In genomic region chr19:43875996-43876395, GRCm38 (mm10) we compare ENCODE assay signal across 11 mouse cellular contexts.
DNase-seq lines count a peak whose midpoint lies in the region; ATAC-seq and TF ChIP-seq lines count a peak whose summit lies in the region.
"Had no signal": no experiment of that assay in that cellular context is flagged by ENCODE, and none has a peak within 500 bp of the region (broad histone marks: within the 10 kb centered on the region; RNA-seq: fewer than 3 reads in every experiment).

No protein-coding gene starts in this region.

- no peak overlapping the region for H3K9ac ChIP-seq in midbrain, embryonic 11.5 days (ENCODE audit: low read length)
- H3K9ac ChIP-seq in midbrain, embryonic 13.5 days (replicated peaks), result no peak overlapping the region

- no peak overlapping the region for H3ac ChIP-seq in myocyte (ENCODE audit: control insufficient read depth, insufficient read length)

- peaks cover 13% of the 10 kb centered on the region for H3K36me3 ChIP-seq in midbrain, embryonic 11.5 days (ENCODE audit: control insufficient read depth, insufficient read depth, low read length)
- H3K36me3 ChIP-seq in midbrain, embryonic 13.5 days, result peaks cover 38% of the 10 kb centered on the region
- peaks cover 3% of the 10 kb centered on the region for H3K36me3 ChIP-seq in myocyte (ENCODE audit: control insufficient read depth, insufficient read depth)

- no peak overlapping the region for H3K27ac ChIP-seq in midbrain, embryonic 11.5 days (ENCODE audit: low read depth, low read length)
- H3K27ac ChIP-seq in midbrain, embryonic 13.5 days, result no peak overlapping the region
- H3K27ac ChIP-seq in gastrocnemius, adult 2 months, result peak overlapping the region; percentile 13; the same call in 1 of the 2 replicates
- H3K27ac ChIP-seq in left cerebral cortex, adult 2 months, result no peak overlapping the region
- H3K27ac ChIP-seq: layer of hippocampus, adult 2 months had no signal

- H3K27me3 ChIP-seq in midbrain, embryonic 11.5 days (ENCODE audit: control insufficient read depth, insufficient read depth, low read length), result no peaks in the 10 kb centered on the region
- no peaks in the 10 kb centered on the region for H3K27me3 ChIP-seq in midbrain, embryonic 13.5 days
- H3K27me3 ChIP-seq in myocyte (ENCODE audit: control insufficient read depth, insufficient read depth, insufficient read length), result no peaks in the 10 kb centered on the region

- no peak for TF ChIP-seq POLR2A in myocyte (IDR thresholded peaks at IDR 0.05; ENCODE audit: insufficient read length, low read depth)

- no peak overlapping the region; the same call in 1 of the 2 replicates for H3K4me2 ChIP-seq in midbrain, embryonic 11.5 days
- no peak overlapping the region for H3K4me2 ChIP-seq in midbrain, embryonic 13.5 days (replicated peaks)
- peak overlapping the region; percentile 18 for H3K4me2 ChIP-seq in myocyte (ENCODE audit: low read depth)

- H3K9me3 ChIP-seq in midbrain, embryonic 11.5 days (ENCODE audit: control insufficient read depth, low read length), result no peaks in the 10 kb centered on the region
- H3K9me3 ChIP-seq in midbrain, embryonic 13.5 days, result no peaks in the 10 kb centered on the region

- TF ChIP-seq CTCF in gastrocnemius, adult 2 months (IDR thresholded peaks at IDR 0.05), result no peak
- TF ChIP-seq CTCF in left cerebral cortex, adult 2 months (IDR thresholded peaks at IDR 0.05), result no peak

- WGBS in midbrain, embryonic 11.5 days, result 4% methylated on average over 2 of the region's 2 CpGs
- 5% methylated on average over 2 of the region's 2 CpGs for WGBS in midbrain, embryonic 13.5 days

- H3K4me3 ChIP-seq in midbrain, embryonic 11.5 days (ENCODE audit: low read depth, low read length), result no peak overlapping the region
- no peak overlapping the region for H3K4me3 ChIP-seq in midbrain, embryonic 13.5 days (replicated peaks)
- H3K4me3 ChIP-seq in gastrocnemius, adult 2 months, result no peak overlapping the region
- H3K4me3 ChIP-seq in myocyte, result no peak overlapping the region
- no peak overlapping the region for H3K4me3 ChIP-seq in left cerebral cortex, adult 2 months
- H3K4me3 ChIP-seq: layer of hippocampus, adult 2 months had no signal

- no peak for DNase-seq in midbrain, embryonic 11.5 days (ENCODE audit: low spot score, missing footprints)
- peak; percentile 51 for DNase-seq in embryo, embryonic 11 days
- peak; percentile 55 for DNase-seq in gastrocnemius, adult 2 months
- no peak for DNase-seq in left cerebral cortex, adult 2 months (ENCODE audit: extremely low spot score in 1 of 2, low spot score in 2 of 2)
- DNase-seq in thymus, postnatal 4 days, result no peak
- DNase-seq: adrenal gland, adult 2 months; cerebellum, postnatal 36 days had no signal

- peaks cover 23% of the 10 kb centered on the region for H3K4me1 ChIP-seq in midbrain, embryonic 11.5 days (ENCODE audit: control insufficient read depth, insufficient read depth, low read length)
- H3K4me1 ChIP-seq in midbrain, embryonic 13.5 days (replicated peaks), result peaks cover 40% of the 10 kb centered on the region

- H3K79me2 ChIP-seq in myocyte (ENCODE audit: control insufficient read depth, insufficient read depth), result peaks cover 10% of the 10 kb centered on the region

- intact Hi-C loops in gastrocnemius, adult 2 months (cut with DNase I), result no loop called here
- intact Hi-C loops in left cerebral cortex, adult 2 months (cut with DNase I), result loop anchor here (5.0 kb wide), 1 partner anchor 61 kb away; no protein-coding TSS in a partner anchor

- ATAC-seq in midbrain, embryonic 11.5 days (ENCODE audit: low FRiP score), result peak; percentile 30; the same call in 1 of the 2 replicates
- ATAC-seq in midbrain, embryonic 13.5 days, result no peak
- ATAC-seq in inflammation-experienced regulatory T-cells, adult 6 months, result no peak

TF ChIP-seq in myocyte, 11 proteins besides CTCF, POLR2A, EP300 and RAD21:
- TF ChIP-seq TCF12 (IDR thresholded peaks at IDR 0.05; ENCODE audit: insufficient read depth, poor library complexity, severe bottlenecking) (no peak), TCF3 (IDR thresholded peaks at IDR 0.05; ENCODE audit: insufficient read length, low read depth) (no peak), MAX (IDR thresholded peaks at IDR 0.05; ENCODE audit: low read depth) (no peak), E2F4 (IDR thresholded peaks at IDR 0.05; ENCODE audit: insufficient read depth) (no peak), USF1 (IDR thresholded peaks at IDR 0.05; ENCODE audit: low read depth) (no peak), SRF (IDR thresholded peaks at IDR 0.05; ENCODE audit: control insufficient read depth, insufficient read length, low read depth) (no peak), MYOG (IDR thresholded peaks at IDR 0.05; ENCODE audit: control insufficient read depth in 1 of 3, insufficient read depth in 1 of 3, insufficient read length in 2 of 3, low read depth in 2 of 3) (no peak), MYOD1 (IDR thresholded peaks at IDR 0.05; ENCODE audit: control insufficient read depth in 1 of 3, insufficient read length in 2 of 3, low read depth in 2 of 3) (no peak), REST (IDR thresholded peaks at IDR 0.05; ENCODE audit: insufficient read depth, insufficient read length) (no peak), CEBPB (IDR thresholded peaks at IDR 0.05; ENCODE audit: insufficient read depth, poor library complexity, severe bottlenecking) (no peak), POLR2AphosphoS2 (IDR thresholded peaks at IDR 0.05; ENCODE audit: insufficient read length, low read depth) (no peak)

Comparison
In these comparisons a context has a peak if more than half of its experiments do, and no peak if none do; other contexts are left out.
1. DNase-seq: peak in embryo, embryonic 11 days (single experiment) and gastrocnemius, adult 2 months (single experiment); none in midbrain, embryonic 11.5 days (single experiment), left cerebral cortex, adult 2 months (0 of 2) and thymus, postnatal 4 days (single experiment).